Mouse (Mus musculus) G1E-ER4 (cell line): ENCODE measurements around the gene Ppp2r1b. TPM values are rescaled to one million over a fixed set of nuclear protein-coding genes. Genes with fewer than 3 reads are reported as not detected.

Experiments
- GATA1 ChIP-seq: IDR thresholded peaks from one replicate; pipeline ENCODE4 v1.8.0; 2012; ENCODE audit warnings: low read length, inconsistent platforms
- polyA plus RNA-seq: library from polyadenylated mRNA; stranded (reverse); fragments of >175 nt; gene quantifications from 2 replicates; pipeline ENCODE4 v1.2.3, GENCODE M21; 2012

Gene Ppp2r1b
- polyA plus RNA-seq, 1 experiment = 23.9 TPM

- TF ChIP-seq GATA1 = no peak
Measured at GRCm38 (mm10) chr9:50823779-50824453, 21.2 kb upstream of the Ppp2r1b start.

GRCm38 (mm10) chr9:50831514-50831913, 13.6 kb upstream of the Ppp2r1b start:
- TF ChIP-seq GATA1 = no peak

GRCm38 (mm10) chr9:50832162-50832561, 12.9 kb upstream of the Ppp2r1b start:
- TF ChIP-seq GATA1 = no peak

GRCm38 (mm10) chr9:50833786-50834185, 11.3 kb upstream of the Ppp2r1b start:
- no peak for TF ChIP-seq GATA1

- TF ChIP-seq GATA1 = no peak
Measured at GRCm38 (mm10) chr9:50835068-50835705, 9.9 kb upstream of the Ppp2r1b start.

- no peak for TF ChIP-seq GATA1
Measured at GRCm38 (mm10) chr9:50836097-50836496, 9.0 kb upstream of the Ppp2r1b start.

GRCm38 (mm10) chr9:50841079-50841789, 3.9 kb upstream of the Ppp2r1b start:
- no peak for TF ChIP-seq GATA1

GRCm38 (mm10) chr9:50845547-50845946, 446 bp downstream of the Ppp2r1b start:
- TF ChIP-seq GATA1 = no peak

GRCm38 (mm10) chr9:50847133-50847532, 2.0 kb downstream of the Ppp2r1b start:
- TF ChIP-seq GATA1 = no peak

GRCm38 (mm10) chr9:50847606-50848368, 2.7 kb downstream of the Ppp2r1b start:
- no peak for TF ChIP-seq GATA1

GRCm38 (mm10) chr9:50848821-50849220, 3.7 kb downstream of the Ppp2r1b start:
- TF ChIP-seq GATA1 = no peak

GRCm38 (mm10) chr9:50849249-50849648, 4.1 kb downstream of the Ppp2r1b start:
- no peak for TF ChIP-seq GATA1

GRCm38 (mm10) chr9:50849755-50850154, 4.7 kb downstream of the Ppp2r1b start:
- no peak for TF ChIP-seq GATA1

- no peak for TF ChIP-seq GATA1
Measured at GRCm38 (mm10) chr9:50850271-50850670, 5.2 kb downstream of the Ppp2r1b start.

GRCm38 (mm10) chr9:50850713-50851112, 5.6 kb downstream of the Ppp2r1b start:
- no peak for TF ChIP-seq GATA1
